Mouse (Mus musculus): Measurements from ENCODE around the gene Btbd1.

DNA sequence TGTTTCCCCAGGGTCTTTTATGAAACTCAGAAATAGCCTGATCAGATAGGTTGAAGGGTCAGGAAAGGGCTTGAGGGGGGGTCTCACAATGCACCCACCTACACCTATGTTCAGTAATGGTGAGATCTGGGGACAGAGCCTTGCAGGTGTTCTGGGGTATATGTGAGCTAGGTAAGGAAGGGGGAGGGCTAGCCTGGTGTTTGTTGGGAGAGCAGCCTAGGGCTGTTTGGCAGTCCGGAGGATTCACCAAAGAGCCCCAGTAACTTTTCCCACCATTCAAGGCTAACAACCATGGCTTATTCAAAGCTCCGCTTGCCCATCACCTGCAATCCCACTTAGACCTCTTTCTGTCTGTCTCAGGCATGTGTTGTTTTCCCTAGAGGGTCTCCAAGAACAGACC lies 32.2 kb upstream of the Btbd1 start:
- TF ChIP-seq CTCF (IDR thresholded peaks at IDR 0.05; ENCODE audit: low read depth) (no peak), EP300 (optimal IDR thresholded peaks at IDR 0.05) (no peak)
